Mouse (Mus musculus) spleen, postnatal 14 days (tissue): ENCODE results near the gene Kntc1.
"Not testable (repeated sequence)": the region's sequence is repeated elsewhere in the genome, so short reads cannot be mapped to it uniquely, and the experiment has no call there.

ENCODE experiments used
- DNase-seq, 2 experiments: peaks; one replicate each; pipeline ENCODE4 v3.0.0; 2021 to 2022; ENCODE audit warnings: low spot score in 2 of 2

The Kntc1 gene

GRCm38 (mm10) chr5:123749065-123750064, at the start of gene Kntc1, which contains the start of gene Rsrc2:
TSS of gene Kntc1 (plus strand) at chr5:123749716.
TSS of gene Rsrc2 (minus strand) at chr5:123749414.
- DNase-seq = peak; percentile 97 to 98

- no peak for DNase-seq
These were observed 48.9 kb upstream of the Kntc1 start for GRCm38 (mm10) chr5:123700625-123701024.

GRCm38 (mm10) chr5:123708598-123708997, 40.9 kb upstream of the Kntc1 start:
- no peak for DNase-seq

- DNase-seq = no peak
These were observed 39.9 kb upstream of the Kntc1 start for GRCm38 (mm10) chr5:123709571-123709970.

- DNase-seq = no peak
These were observed 35.7 kb upstream of the Kntc1 start for GRCm38 (mm10) chr5:123713782-123714181.

GRCm38 (mm10) chr5:123714622-123715021, 34.9 kb upstream of the Kntc1 start:
- DNase-seq = no peak

GRCm38 (mm10) chr5:123720328-123721311, 28.9 kb upstream of the Kntc1 start, which contains the start of gene Zcchc8:
TSS of gene Zcchc8 (minus strand) at chr5:123721100.
- peak; percentile 83 to 91 for DNase-seq

- DNase-seq = not testable (repeated sequence)
These were observed 25.7 kb upstream of the Kntc1 start for GRCm38 (mm10) chr5:123723816-123724215.

- no peak for DNase-seq
These were observed 18.5 kb upstream of the Kntc1 start for GRCm38 (mm10) chr5:123730981-123731380.

GRCm38 (mm10) chr5:123744358-123744757, 5.2 kb upstream of the Kntc1 start:
- DNase-seq = no peak

GRCm38 (mm10) chr5:123746253-123746652, 3.3 kb upstream of the Kntc1 start:
- DNase-seq = no peak

- DNase-seq = no peak
These were observed 1.9 kb upstream of the Kntc1 start for GRCm38 (mm10) chr5:123747604-123748003.

GRCm38 (mm10) chr5:123748339-123749064, 1.0 kb upstream of the Kntc1 start:
- no peak for DNase-seq

GRCm38 (mm10) chr5:123765506-123765905, 16.0 kb downstream of the Kntc1 start:
- DNase-seq = no peak

- not testable (repeated sequence) for DNase-seq
These were observed 16.9 kb downstream of the Kntc1 start for GRCm38 (mm10) chr5:123766455-123766854.

- DNase-seq = no peak
These were observed 23.9 kb downstream of the Kntc1 start for GRCm38 (mm10) chr5:123773441-123773840.

GRCm38 (mm10) chr5:123780716-123781115, 31.2 kb downstream of the Kntc1 start:
- DNase-seq = no peak

GRCm38 (mm10) chr5:123781864-123782263, 32.3 kb downstream of the Kntc1 start:
- no peak for DNase-seq

GRCm38 (mm10) chr5:123788976-123789375, 39.5 kb downstream of the Kntc1 start:
- DNase-seq = no peak

- no peak for DNase-seq
These were observed 43.6 kb downstream of the Kntc1 start for GRCm38 (mm10) chr5:123793081-123793480.

- no peak for DNase-seq
These were observed 56.8 kb downstream of the Kntc1 start for GRCm38 (mm10) chr5:123806334-123806733.
